ENCODE assay signal across 8 mouse cellular contexts in genomic region chr6:83032769-83033191, GRCm38 (mm10). TPM values are rescaled to one million over a fixed set of nuclear protein-coding genes. Genes with fewer than 3 reads are reported as not detected.
DNase-seq lines count a peak whose midpoint lies in the region; ATAC-seq and TF ChIP-seq lines count a peak whose summit lies in the region.

No protein-coding gene starts in this region.

- peaks cover 13% of the 10 kb centered on the region for H3K36me3 ChIP-seq in spleen, adult 2 months (ENCODE audit: control insufficient read depth, insufficient read depth, low read length)

- no peak for TF ChIP-seq CTCF in gastrocnemius, adult 2 months (IDR thresholded peaks at IDR 0.05)
- peak; percentile 3; the same call in 1 of the 2 replicates for TF ChIP-seq CTCF in spleen, adult 2 months (IDR thresholded peaks at IDR 0.05; ENCODE audit: extremely low read depth, insufficient read depth, insufficient read length, insufficient replicate concordance)

- no peak for TF ChIP-seq POLR2A in spleen, adult 2 months (IDR thresholded peaks at IDR 0.05; ENCODE audit: low read depth, low read length)

- H3K4me1 ChIP-seq in spleen, adult 2 months (ENCODE audit: control insufficient read depth, insufficient read depth, insufficient read length), result peaks cover 4% of the 10 kb centered on the region; the same call in 1 of the 2 replicates

- under 1% methylated on average over 31 of the region's 31 CpGs for WGBS in spleen, adult 2 months

- peak; percentile 58 for ATAC-seq in granulocyte monocyte progenitor cell, adult 5-6 weeks (replicated peaks; ENCODE audit: poor library complexity, severe bottlenecking)
- peak; percentile 68 for ATAC-seq in megakaryocyte, adult 5-6 weeks (ENCODE audit: poor library complexity, severe bottlenecking)

- peak overlapping the region; percentile 81 for H3K4me3 ChIP-seq in gastrocnemius, adult 2 months
- H3K4me3 ChIP-seq in spleen, adult 2 months (ENCODE audit: extremely low read depth, insufficient read depth, insufficient read length), result peak overlapping the region; percentile 96

- H3K27me3 ChIP-seq in spleen, adult 2 months (ENCODE audit: control insufficient read depth, insufficient read depth, low read length), result no peaks in the 10 kb centered on the region

- peak; percentile 50 for DNase-seq in gastrocnemius, adult 2 months
- no peak for DNase-seq in gastrocnemius, postnatal 25 days
- peak; percentile 55 to 60 for DNase-seq in adrenal gland, postnatal 36 days
- peak; percentile 55 for DNase-seq in kidney, postnatal 14 days
- peak in 1 of 2 experiments; percentile 54 for DNase-seq in spleen, adult 2 months (ENCODE audit: low read depth in 1 of 2, low spot score in 2 of 2)
- no peak for DNase-seq in cerebellum, postnatal 4 days (ENCODE audit: low spot score in 2 of 2)

- intact Hi-C loops in gastrocnemius, adult 2 months (cut with DNase I), result no loop called here

- peak overlapping the region; percentile 88 for H3K27ac ChIP-seq in gastrocnemius, adult 2 months
- peak overlapping the region; percentile 83 for H3K27ac ChIP-seq in spleen, adult 2 months (ENCODE audit: insufficient read depth, low read length)

RNA-seq across cellular contexts. Expression of gene Dok1, which starts 0.5 kb away (rescaled TPM):
- total RNA-seq in gastrocnemius, adult 2 months (2021), result 1 to 10 TPM; 1.3 to 4.1 TPM
- 1 to 10 TPM; 1.9 to 2.6 TPM for total RNA-seq in gastrocnemius, postnatal 25 days (2021)
- 10 to 100 TPM in 1 of 2 experiments, 1 to 10 TPM in 1; 9.9 to 13.8 TPM for total RNA-seq in adrenal gland, postnatal 36 days (2021)
- total RNA-seq in granulocyte monocyte progenitor cell, adult 5-6 weeks (2014; fragmentation: Nextera tagmentation), result 18.7 and 25.8 TPM in 2 replicates
- total RNA-seq in granulocyte monocyte progenitor cell, adult 5-6 weeks (2017), result 9.0 and 16.1 TPM in 2 replicates
- 10.2 and 12.3 TPM in 2 replicates for total RNA-seq in megakaryocyte, adult 5-6 weeks (2015)
- 23.5 and 26.8 TPM in 2 replicates for total RNA-seq in megakaryocyte, adult 5-6 weeks (2017)
- polyA plus RNA-seq in spleen, adult 2 months (2012; rRNA removed), result 22.6 and 23.8 TPM in 2 replicates

RNA-seq across cellular contexts. Expression of gene Loxl3, which starts 1.2 kb away (rescaled TPM):
- total RNA-seq in gastrocnemius, adult 2 months (2021), result 1 to 10 TPM; 2.1 to 3.5 TPM
- 1 to 10 TPM; 4.2 to 5.3 TPM for total RNA-seq in gastrocnemius, postnatal 25 days (2021)
- 1 to 10 TPM; 3.3 to 3.5 TPM for total RNA-seq in adrenal gland, postnatal 36 days (2021)
- total RNA-seq in granulocyte monocyte progenitor cell, adult 5-6 weeks (2014; fragmentation: Nextera tagmentation), result 9.0 TPM in 1 of 2 replicates, not detected in the other
- total RNA-seq in granulocyte monocyte progenitor cell, adult 5-6 weeks (2017), result 0.46 and 2.2 TPM in 2 replicates
- 0.30 and 0.65 TPM in 2 replicates for total RNA-seq in megakaryocyte, adult 5-6 weeks (2015)
- 0.44 and 1.4 TPM in 2 replicates for total RNA-seq in megakaryocyte, adult 5-6 weeks (2017)
- polyA plus RNA-seq in spleen, adult 2 months (2012; rRNA removed), result 3.1 and 3.5 TPM in 2 replicates

RNA-seq across cellular contexts. Expression of gene Aup1, which starts 21.5 kb away (rescaled TPM):
- 100 to 1,000 TPM in 1 of 2 experiments, 10 to 100 TPM in 1; 94.5 to 101 TPM for total RNA-seq in gastrocnemius, adult 2 months (2021)
- 10 to 100 TPM; 71.8 to 82.5 TPM for total RNA-seq in gastrocnemius, postnatal 25 days (2021)
- total RNA-seq in adrenal gland, postnatal 36 days (2021), result 100 to 1,000 TPM; 173 to 185 TPM
- 235 and 242 TPM in 2 replicates for total RNA-seq in granulocyte monocyte progenitor cell, adult 5-6 weeks (2014; fragmentation: Nextera tagmentation)
- total RNA-seq in granulocyte monocyte progenitor cell, adult 5-6 weeks (2017), result 120 and 136 TPM in 2 replicates
- total RNA-seq in megakaryocyte, adult 5-6 weeks (2015), result 156 and 191 TPM in 2 replicates
- 143 and 168 TPM in 2 replicates for total RNA-seq in megakaryocyte, adult 5-6 weeks (2017)
- 582 and 730 TPM in 2 replicates for polyA plus RNA-seq in spleen, adult 2 months (2012; rRNA removed)

RNA-seq across cellular contexts. Expression of gene Htra2, which starts 22.3 kb away (rescaled TPM):
- total RNA-seq in gastrocnemius, adult 2 months (2021), result 10 to 100 TPM; 14.1 to 21.5 TPM
- 10 to 100 TPM; 16.5 to 18.4 TPM for total RNA-seq in gastrocnemius, postnatal 25 days (2021)
- total RNA-seq in adrenal gland, postnatal 36 days (2021), result 10 to 100 TPM; 51.8 to 58.4 TPM
- 96.9 and 114 TPM in 2 replicates for total RNA-seq in granulocyte monocyte progenitor cell, adult 5-6 weeks (2014; fragmentation: Nextera tagmentation)
- total RNA-seq in granulocyte monocyte progenitor cell, adult 5-6 weeks (2017), result 66.2 and 81.3 TPM in 2 replicates
- 53.9 and 55.6 TPM in 2 replicates for total RNA-seq in megakaryocyte, adult 5-6 weeks (2015)
- total RNA-seq in megakaryocyte, adult 5-6 weeks (2017), result 34.1 and 41.4 TPM in 2 replicates
- polyA plus RNA-seq in spleen, adult 2 months (2012; rRNA removed), result 59.1 and 69.0 TPM in 2 replicates

RNA-seq across cellular contexts. Expression of gene Dqx1, which starts 24.9 kb away (rescaled TPM):
- 1 to 10 TPM in 1 of 2 experiments, under 1 TPM in 1; 0.20 to 1.1 TPM for total RNA-seq in gastrocnemius, adult 2 months (2021)
- total RNA-seq in gastrocnemius, postnatal 25 days (2021), result under 1 TPM; 0.26 to 0.51 TPM
- 1 to 10 TPM; 2.0 to 2.9 TPM for total RNA-seq in adrenal gland, postnatal 36 days (2021)
- total RNA-seq in granulocyte monocyte progenitor cell, adult 5-6 weeks (2014; fragmentation: Nextera tagmentation), result 0.81 and 2.4 TPM in 2 replicates
- total RNA-seq in granulocyte monocyte progenitor cell, adult 5-6 weeks (2017), result 1.1 and 1.6 TPM in 2 replicates
- 2.2 and 2.3 TPM in 2 replicates for total RNA-seq in megakaryocyte, adult 5-6 weeks (2015)
- total RNA-seq in megakaryocyte, adult 5-6 weeks (2017), result 0.62 and 1.2 TPM in 2 replicates
- 2.7 and 2.8 TPM in 2 replicates for polyA plus RNA-seq in spleen, adult 2 months (2012; rRNA removed)

Comparison
In these comparisons a context has a peak if more than half of its experiments do, and no peak if none do; other contexts are left out.
1. DNase-seq: peak in gastrocnemius, adult 2 months (single experiment), adrenal gland, postnatal 36 days (2 of 2) and kidney, postnatal 14 days (single experiment); none in gastrocnemius, postnatal 25 days (single experiment) and cerebellum, postnatal 4 days (0 of 2).